Mouse (Mus musculus): ENCODE measurements at regions not wholly inside any gene's neighbourhood (a gene's known extent, or its start where the extent isn't known, plus 50 kb on each side); places are given as distances from the start of the nearest gene placed in this dataset.

GRCm38 (mm10) chr8:7796156-7796555 is 864.9 kb downstream of the Efnb2 start:
- WGBS = 65% methylated on average over 4 of the region's 4 CpGs
- no peak for ATAC-seq
- Histone ChIP-seq H3K9me3 (ENCODE audit: low read length) (no peaks in the 10 kb centered on the region), H3K27ac (ENCODE audit: low read length) (no peak overlapping the region), H3K4me3 (ENCODE audit: low read depth, low read length) (no peak overlapping the region), H3K4me1 (ENCODE audit: insufficient read depth, low read depth, low read length) (no peaks in the 10 kb centered on the region), H3K4me2 (replicated peaks; ENCODE audit: low read depth, low read length) (no peak overlapping the region), H3K9ac (replicated peaks; ENCODE audit: low read depth) (no peak overlapping the region), H3K36me3 (ENCODE audit: insufficient read depth, low read length) (no peaks in the 10 kb centered on the region), H3K27me3 (replicated peaks; ENCODE audit: insufficient read depth, low read length) (no peaks in the 10 kb centered on the region)
- TF ChIP-seq CTCF (IDR thresholded peaks at IDR 0.05) = no peak
- TF ChIP-seq EP300 (IDR thresholded peaks at IDR 0.05) = no peak
- no peak for DNase-seq (ENCODE audit: low spot score)

- no peak overlapping the region for H3K27ac ChIP-seq (ENCODE audit: low read length)
- no peak overlapping the region for H3K9ac ChIP-seq (replicated peaks; ENCODE audit: low read depth)
- no peaks in the 10 kb centered on the region for H3K27me3 ChIP-seq (replicated peaks; ENCODE audit: insufficient read depth, low read length)
- peak; percentile 65 for ATAC-seq
- no peaks in the 10 kb centered on the region for H3K4me1 ChIP-seq (ENCODE audit: insufficient read depth, low read depth, low read length)
- no peaks in the 10 kb centered on the region for H3K9me3 ChIP-seq (ENCODE audit: low read length)
- TF ChIP-seq CTCF (IDR thresholded peaks at IDR 0.05) = no peak
- no peak for TF ChIP-seq EP300 (IDR thresholded peaks at IDR 0.05)
- WGBS = 50% methylated on average over 3 of the region's 3 CpGs
- peak; percentile 66 for DNase-seq (ENCODE audit: low spot score)
- H3K4me3 ChIP-seq (ENCODE audit: low read depth, low read length) = no peak overlapping the region
- H3K36me3 ChIP-seq (ENCODE audit: insufficient read depth, low read length) = no peaks in the 10 kb centered on the region
- no peak overlapping the region for H3K4me2 ChIP-seq (replicated peaks; ENCODE audit: low read depth, low read length)
Measured at GRCm38 (mm10) chr8:7763820-7764219, 897.2 kb downstream of the Efnb2 start.

- Histone ChIP-seq H3K27me3 (replicated peaks; ENCODE audit: insufficient read depth, low read length) (no peaks in the 10 kb centered on the region), H3K4me1 (ENCODE audit: insufficient read depth, low read depth, low read length) (no peaks in the 10 kb centered on the region), H3K4me2 (replicated peaks; ENCODE audit: low read depth, low read length) (no peak overlapping the region), H3K27ac (ENCODE audit: low read length) (no peak overlapping the region), H3K9me3 (ENCODE audit: low read length) (no peaks in the 10 kb centered on the region), H3K36me3 (ENCODE audit: insufficient read depth, low read length) (no peaks in the 10 kb centered on the region), H3K9ac (replicated peaks; ENCODE audit: low read depth) (no peak overlapping the region), H3K4me3 (ENCODE audit: low read depth, low read length) (no peak overlapping the region)
- no peak for TF ChIP-seq EP300 (IDR thresholded peaks at IDR 0.05)
- no peak for TF ChIP-seq CTCF (IDR thresholded peaks at IDR 0.05)
- DNase-seq (ENCODE audit: low spot score) (no peak), ATAC-seq (no peak)
- 62% methylated on average over 4 of the region's 4 CpGs for WGBS
Measured at GRCm38 (mm10) chr8:7760987-7761386, 900.1 kb downstream of the Efnb2 start.

- Histone ChIP-seq H3K36me3 (ENCODE audit: insufficient read depth, low read length) (no peaks in the 10 kb centered on the region), H3K9ac (replicated peaks; ENCODE audit: low read depth) (no peak overlapping the region), H3K27ac (ENCODE audit: low read length) (no peak overlapping the region), H3K27me3 (replicated peaks; ENCODE audit: insufficient read depth, low read length) (no peaks in the 10 kb centered on the region), H3K4me3 (ENCODE audit: low read depth, low read length) (no peak overlapping the region), H3K9me3 (ENCODE audit: low read length) (no peaks in the 10 kb centered on the region), H3K4me1 (ENCODE audit: insufficient read depth, low read depth, low read length) (no peaks in the 10 kb centered on the region), H3K4me2 (replicated peaks; ENCODE audit: low read depth, low read length) (no peak overlapping the region)
- no peak for ATAC-seq
- DNase-seq (ENCODE audit: low spot score) = peak; percentile 27
- TF ChIP-seq CTCF (IDR thresholded peaks at IDR 0.05) (no peak), EP300 (IDR thresholded peaks at IDR 0.05) (no peak)
- WGBS = 49% methylated on average over 2 of the region's 2 CpGs
Measured at GRCm38 (mm10) chr8:7732726-7733125, 928.3 kb downstream of the Efnb2 start.

- no peak overlapping the region for H3K4me3 ChIP-seq (ENCODE audit: low read depth, low read length)
- DNase-seq (ENCODE audit: low spot score) = no peak
- H3K9ac ChIP-seq (replicated peaks; ENCODE audit: low read depth) = no peak overlapping the region
- WGBS = 90% methylated on average over 3 of the region's 3 CpGs
- H3K9me3 ChIP-seq (ENCODE audit: low read length) = no peaks in the 10 kb centered on the region
- no peak overlapping the region for H3K27ac ChIP-seq (ENCODE audit: low read length)
- H3K36me3 ChIP-seq (ENCODE audit: insufficient read depth, low read length) = no peaks in the 10 kb centered on the region
- H3K4me1 ChIP-seq (ENCODE audit: insufficient read depth, low read depth, low read length) = no peaks in the 10 kb centered on the region
- TF ChIP-seq CTCF (IDR thresholded peaks at IDR 0.05) (no peak), EP300 (IDR thresholded peaks at IDR 0.05) (no peak)
- ATAC-seq = no peak
- no peaks in the 10 kb centered on the region for H3K27me3 ChIP-seq (replicated peaks; ENCODE audit: insufficient read depth, low read length)
- no peak overlapping the region for H3K4me2 ChIP-seq (replicated peaks; ENCODE audit: low read depth, low read length)
Measured at GRCm38 (mm10) chr8:7721880-7722279, 939.2 kb downstream of the Efnb2 start.

- 54% methylated on average over 5 of the region's 5 CpGs for WGBS
- H3K9me3 ChIP-seq (ENCODE audit: low read length) = no peaks in the 10 kb centered on the region
- ATAC-seq (no peak), DNase-seq (ENCODE audit: low spot score) (no peak)
- H3K9ac ChIP-seq (replicated peaks; ENCODE audit: low read depth) = no peak overlapping the region
- no peaks in the 10 kb centered on the region for H3K4me1 ChIP-seq (ENCODE audit: insufficient read depth, low read depth, low read length)
- TF ChIP-seq CTCF (IDR thresholded peaks at IDR 0.05) (no peak), EP300 (IDR thresholded peaks at IDR 0.05) (no peak)
- H3K27ac ChIP-seq (ENCODE audit: low read length) = no peak overlapping the region
- no peaks in the 10 kb centered on the region for H3K36me3 ChIP-seq (ENCODE audit: insufficient read depth, low read length)
- H3K27me3 ChIP-seq (replicated peaks; ENCODE audit: insufficient read depth, low read length) = no peaks in the 10 kb centered on the region
- no peak overlapping the region for H3K4me2 ChIP-seq (replicated peaks; ENCODE audit: low read depth, low read length)
- no peak overlapping the region for H3K4me3 ChIP-seq (ENCODE audit: low read depth, low read length)
Measured at GRCm38 (mm10) chr8:7718898-7719696, 941.9 kb downstream of the Efnb2 start.

All from lung, postnatal 0 days (tissue).